Mouse (Mus musculus): ENCODE measurements around the gene Mogat2. TPM values are rescaled to one million over a fixed set of nuclear protein-coding genes. Genes with fewer than 3 reads are reported as not detected.

Gene Mogat2
- total RNA-seq, 4 experiments from 2014 or later: 0.25 to 1.5 (median 0.51) TPM

DNA sequence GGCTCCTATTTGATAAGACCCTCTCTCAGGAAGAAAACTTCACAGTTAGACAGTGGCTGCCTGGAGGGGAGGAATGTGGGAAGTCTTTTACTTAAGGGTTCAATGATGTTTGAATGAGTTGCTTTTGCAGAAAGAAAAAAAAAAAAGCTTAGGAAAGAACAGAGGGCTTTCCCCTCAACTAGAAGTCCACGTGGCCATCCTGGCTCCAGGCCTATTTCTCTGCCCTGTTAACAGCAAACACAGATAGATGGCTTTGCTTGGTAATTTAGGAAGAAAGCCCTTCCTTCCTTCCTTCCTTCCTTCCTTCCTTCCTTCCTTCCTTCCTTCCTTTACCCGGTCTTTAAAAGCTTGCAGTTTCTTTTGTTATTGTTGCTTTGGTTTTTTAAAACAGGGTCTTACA lies 3.5 kb downstream of the Mogat2 start:
- DNase-seq: no peak

DNA sequence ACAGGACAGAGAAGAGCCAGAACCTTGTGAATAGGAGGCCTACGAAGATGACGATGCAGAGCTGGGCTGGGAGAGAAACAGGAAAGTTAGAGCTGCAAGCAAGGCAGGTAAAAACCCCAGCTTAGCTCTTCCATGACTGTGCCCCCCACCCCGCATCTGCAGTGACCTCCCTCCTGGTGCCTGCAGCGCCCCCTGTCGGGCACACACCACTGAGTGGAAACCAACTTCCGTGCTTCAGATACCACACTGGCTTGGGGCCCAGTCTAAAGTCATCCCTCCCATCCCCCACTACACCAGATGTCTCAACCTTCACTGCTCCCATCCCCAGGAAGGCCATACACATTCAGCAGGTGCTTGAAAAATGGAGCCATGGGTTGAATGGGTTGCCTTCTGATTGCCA lies 5.8 kb downstream of the Mogat2 start:
- DNase-seq: no peak

DNA sequence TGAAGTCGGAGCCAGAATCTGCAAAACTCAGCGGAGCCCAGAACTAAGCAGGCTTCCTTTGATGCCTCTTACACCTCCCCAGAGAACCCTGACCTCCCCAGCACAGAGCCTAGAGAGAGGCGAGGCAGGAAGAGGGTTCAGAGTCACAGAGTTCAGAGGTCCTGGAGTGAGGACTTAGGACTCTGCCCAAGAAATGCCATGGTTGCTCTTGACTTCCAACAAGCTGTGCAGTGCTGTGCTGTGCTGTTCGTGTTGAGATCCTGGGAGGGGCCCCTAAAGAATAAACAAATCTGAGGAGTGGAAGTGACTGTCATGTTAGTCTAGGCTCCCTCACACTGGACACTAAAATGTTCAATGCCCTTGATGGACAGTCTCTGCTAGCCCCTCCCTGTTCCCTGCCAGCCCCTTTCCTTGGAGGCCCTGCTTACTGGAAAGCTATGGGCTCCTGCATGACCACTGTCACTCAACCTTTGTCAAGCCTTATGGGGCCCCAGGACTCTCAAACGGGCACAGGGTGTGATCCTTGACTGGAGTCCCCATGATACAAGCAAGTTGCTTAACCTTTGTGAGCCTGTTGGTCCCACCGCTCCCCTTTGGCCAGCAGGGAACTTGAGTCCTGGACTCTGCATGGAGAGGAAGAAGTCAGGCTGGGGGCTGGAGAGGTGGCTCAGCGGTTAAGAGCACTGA lies 8.2 kb downstream of the Mogat2 start:
- no peak for DNase-seq

DNA sequence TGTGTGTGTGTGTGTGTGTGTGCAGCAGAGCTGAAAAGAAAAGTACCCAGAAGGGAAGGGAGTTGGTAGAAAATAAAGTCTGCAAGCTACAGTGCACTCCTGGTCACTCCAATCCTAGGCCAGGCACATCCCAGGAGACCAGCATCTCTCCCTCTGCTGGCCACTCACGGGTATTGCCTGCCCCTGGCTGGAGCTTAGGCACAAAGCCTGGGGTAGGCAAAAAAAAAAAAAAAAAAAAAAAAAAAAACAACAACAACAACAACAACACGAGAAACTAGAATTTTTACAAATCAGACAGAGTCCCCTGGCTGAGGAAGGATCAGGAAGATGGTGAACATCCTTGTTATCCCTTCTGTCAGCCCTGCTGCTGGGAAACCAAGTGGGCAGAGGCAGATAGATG lies 9.0 kb downstream of the Mogat2 start:
- no peak for DNase-seq

DNA sequence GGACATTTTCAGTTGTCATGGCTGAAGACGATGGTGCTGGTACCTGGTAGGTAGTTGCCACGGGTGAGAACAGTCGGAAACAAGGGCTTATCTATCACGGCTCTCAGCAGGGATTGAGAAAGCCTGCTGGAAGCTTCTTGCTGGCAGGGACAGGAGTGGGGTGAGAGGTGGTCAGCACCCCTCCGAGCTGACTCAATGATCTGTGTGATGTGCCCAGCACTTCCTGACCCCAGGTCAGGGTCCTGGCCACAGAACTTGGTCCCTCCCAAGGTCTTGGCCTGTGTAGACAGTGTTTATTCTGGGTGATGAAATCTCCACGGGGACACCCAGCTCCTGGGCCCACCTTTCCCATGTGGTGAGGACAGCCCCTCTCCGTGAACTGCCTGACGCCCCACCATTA lies 9.6 kb downstream of the Mogat2 start:
- DNase-seq: no peak

DNA sequence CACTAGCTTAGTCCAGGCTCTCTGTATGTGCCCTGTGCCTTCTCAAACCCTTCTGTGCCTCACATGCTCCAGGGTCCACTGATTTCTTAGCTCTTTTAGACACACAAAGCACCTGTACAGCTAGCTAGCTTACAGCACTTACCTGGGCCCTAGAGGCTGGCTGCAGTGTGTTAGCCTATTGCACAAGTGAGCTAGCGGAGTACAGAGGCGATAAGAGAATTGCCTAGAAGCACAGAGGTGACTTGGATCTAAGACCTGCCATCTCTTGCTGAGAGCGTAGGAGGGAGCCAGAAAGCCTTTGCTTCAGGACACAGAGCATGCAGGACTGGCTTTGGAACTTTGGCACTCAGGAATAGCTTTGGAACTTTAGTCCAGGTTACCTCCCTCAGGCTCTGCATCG lies 11.2 kb downstream of the Mogat2 start:
- DNase-seq: no peak

DNA sequence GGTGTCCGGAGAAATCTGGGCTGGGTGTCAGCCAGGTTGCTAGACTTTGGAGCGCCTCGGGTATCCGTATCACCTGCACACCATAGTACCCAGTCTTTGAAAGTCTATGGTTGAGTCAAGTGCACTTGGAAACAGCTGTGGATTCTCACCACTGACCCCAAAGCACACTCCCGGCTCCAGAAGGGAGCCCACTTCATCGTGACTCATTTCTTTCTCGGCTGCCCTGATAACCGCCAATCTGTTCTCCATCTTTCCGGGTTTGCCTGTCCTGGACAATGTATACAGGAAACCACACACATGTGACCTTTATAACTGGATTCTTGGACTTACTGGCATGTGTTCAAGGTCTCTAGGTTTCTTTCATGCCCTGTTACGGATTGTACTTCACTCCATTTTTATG lies 11.8 kb downstream of the Mogat2 start:
- DNase-seq: no peak

DNA sequence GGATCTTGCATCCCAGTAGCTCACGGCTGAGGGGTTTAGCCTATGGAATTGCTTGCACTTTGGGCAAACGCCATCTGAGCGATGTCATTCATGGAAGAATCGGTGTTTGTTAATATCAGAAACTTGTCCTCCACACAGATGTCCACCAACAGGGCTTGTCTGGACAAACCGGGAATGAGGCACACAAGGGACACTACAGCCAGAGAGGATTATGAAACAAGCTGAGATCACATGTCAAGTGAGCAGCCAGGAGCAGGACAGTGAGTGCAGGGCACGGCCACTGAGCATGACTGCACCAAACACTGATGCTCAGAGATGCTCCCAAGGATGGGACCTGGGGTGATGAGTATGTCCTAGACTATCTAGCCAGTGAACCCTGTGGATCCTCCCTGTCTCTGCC lies 13.0 kb downstream of the Mogat2 start:
- DNase-seq: no peak

DNA sequence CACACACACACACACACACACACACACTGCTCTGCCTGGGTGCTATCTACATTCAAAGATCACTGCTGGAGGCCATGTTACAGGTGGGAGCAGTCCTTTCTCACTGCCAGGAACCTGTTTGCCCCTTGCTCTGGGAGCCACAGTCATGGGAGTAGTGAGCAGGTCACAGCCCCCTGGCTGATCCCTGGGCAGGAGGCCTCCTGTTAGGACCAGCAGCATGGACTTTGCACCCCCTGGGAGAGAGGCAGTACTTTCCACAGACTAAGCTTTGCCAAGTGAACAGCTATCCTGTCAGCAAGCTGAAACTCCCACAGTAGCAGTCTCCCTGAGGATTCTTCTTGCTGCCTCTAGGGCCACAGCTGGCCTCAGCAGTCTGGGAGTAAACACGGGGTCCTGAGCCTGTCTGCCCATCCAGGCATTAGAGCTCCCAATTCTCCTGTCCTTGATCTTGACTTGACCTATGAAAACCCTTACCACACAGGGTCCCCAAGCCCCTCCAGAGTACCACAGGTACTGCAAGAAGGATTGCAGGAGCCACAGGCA lies 13.7 kb downstream of the Mogat2 start:
- no peak for DNase-seq

DNA sequence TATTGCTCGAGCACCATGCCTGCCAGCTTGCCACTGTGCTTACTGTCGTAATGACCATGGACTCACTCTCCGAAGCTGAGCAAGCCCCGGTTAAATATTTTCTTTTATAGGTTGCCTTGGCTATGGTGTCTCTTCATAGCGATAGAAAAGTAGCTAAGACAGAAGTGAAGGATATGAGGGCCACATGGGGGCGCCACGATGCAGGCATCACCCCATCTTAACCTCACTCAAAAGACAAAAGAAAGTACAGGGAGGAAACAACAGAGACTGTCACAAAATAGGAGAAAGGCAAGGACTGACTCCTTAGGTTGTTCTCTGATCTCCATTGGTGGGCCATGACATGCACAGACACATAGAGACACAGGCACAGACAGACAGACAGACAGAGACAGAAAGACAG lies 14.2 kb downstream of the Mogat2 start:
- DNase-seq: no peak

DNA sequence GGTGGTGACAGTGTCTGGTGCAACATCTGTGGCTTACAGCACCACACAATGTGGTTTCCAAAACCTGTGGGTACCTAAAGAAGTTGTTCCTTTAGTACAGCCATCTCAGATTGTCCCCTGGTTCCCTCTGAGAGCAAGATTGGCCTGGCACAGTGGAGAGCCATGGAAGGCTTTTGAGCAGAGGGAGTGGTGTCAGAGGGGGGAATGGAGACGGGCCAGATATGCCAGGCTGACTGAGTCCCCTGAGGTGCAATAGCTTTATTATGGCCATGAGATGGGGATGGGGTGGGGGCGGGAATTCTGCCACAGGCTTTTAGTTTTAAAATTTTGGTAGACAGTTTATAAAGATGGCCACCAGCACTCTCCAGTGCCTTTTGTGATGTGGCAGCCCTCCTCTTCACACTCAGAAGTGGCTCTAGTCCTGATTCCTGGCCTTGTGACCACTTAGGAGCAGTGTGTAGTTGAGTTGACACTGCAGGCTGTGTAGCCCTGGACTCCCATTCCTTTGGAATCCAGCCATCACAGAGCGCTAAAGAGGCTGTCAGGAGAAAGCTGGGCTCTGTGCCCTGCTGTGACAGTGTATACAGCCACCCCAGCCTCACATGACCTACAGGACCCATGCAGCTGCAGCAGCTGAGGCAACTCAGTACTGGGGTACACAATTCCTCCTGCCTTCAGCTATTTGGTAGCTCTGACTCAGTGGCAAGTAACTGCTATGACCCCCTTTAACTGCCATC lies 20.9 kb downstream of the Mogat2 start:
- no peak for DNase-seq

DNA sequence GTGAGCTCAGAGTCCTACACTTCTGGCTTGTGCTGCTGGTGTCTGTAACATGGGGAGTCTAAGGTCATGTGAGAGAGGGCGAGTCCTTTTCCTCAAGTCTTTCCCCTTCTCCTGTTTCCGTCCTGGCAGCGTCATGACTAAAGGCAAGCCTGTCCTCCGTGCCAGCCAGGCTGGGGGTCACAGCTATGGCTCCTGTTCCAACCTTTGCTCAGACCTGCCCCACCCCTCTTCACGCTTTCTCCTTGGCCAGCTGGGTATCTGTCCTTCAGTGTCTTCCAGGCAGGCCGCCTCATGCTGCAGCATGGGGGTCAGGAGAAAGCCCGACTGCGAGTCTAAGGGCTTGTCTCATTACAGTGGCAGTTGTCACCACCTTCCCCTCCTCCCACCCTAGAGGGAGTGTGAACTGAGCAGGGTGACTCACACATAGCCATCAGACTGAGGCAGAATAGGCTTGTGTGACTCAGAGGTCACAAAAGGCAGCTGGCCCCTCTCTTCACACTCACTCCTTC lies 23.0 kb downstream of the Mogat2 start:
- DNase-seq: peak; percentile 65

DNA sequence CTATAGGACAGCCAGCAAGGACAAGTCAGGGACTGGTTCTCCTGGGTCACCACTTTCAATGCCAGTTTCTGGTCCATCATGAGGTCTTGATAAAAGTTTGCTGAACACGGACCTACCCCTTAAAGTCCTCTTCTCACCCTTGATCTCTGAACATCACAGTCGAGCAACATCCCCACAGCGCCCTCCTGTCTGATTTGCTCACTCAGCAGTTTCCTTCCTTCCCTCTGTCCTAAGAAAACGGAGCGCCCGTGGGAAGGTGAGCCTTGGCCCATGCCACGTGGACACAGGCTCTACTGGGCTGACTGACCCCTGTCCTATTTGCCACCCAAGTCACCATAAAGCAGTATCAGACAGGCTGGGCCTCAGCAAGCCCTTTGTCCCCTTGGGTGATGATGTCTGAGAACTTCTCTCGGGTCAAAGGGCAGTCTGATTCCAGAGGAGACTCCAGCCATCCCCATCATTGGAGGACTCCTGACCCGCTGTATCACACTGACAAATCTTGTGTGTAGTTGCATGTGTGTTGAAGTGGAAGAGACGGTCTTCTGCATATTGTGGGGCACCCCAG lies 23.7 kb downstream of the Mogat2 start:
- no peak for DNase-seq

DNA sequence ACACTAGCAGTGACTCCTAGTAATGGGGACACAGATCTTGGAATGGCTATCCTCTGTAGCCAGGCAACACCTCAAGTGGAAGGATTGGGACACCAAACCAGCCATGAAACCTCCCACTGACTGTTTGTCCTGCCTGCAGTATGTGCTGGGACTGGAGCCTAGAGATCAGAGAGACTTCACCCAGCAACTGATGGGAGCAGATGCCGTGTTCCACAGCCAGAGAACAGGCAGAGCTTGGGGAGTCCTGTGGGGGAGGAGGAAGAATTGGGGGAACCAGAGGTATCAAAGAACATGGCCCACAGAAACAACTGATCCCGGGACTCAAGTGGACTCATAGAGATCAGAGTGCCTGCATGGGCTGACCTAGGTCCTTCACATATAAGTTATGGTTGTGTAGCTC lies 24.7 kb downstream of the Mogat2 start:
- no peak for DNase-seq

DNA sequence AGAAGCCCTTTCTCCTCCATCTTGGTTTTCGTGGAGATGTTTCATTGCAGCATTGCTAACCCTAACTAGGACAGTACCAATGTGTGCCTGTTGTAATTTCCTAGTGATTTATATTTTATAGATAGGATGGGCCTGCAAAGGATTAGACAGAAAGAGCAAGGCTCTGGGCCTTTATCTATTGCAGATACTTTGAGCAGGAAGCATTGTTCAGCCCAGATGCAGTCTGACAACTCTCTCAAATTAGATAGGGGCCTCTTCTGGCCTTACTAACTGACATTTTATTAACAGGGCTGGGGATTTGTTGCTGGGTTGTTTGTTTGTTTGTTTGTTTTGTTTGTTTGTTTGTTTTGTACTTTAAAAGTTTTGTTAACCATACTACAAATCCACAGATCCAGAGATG lies 25.4 kb downstream of the Mogat2 start:
- DNase-seq: no peak

DNA sequence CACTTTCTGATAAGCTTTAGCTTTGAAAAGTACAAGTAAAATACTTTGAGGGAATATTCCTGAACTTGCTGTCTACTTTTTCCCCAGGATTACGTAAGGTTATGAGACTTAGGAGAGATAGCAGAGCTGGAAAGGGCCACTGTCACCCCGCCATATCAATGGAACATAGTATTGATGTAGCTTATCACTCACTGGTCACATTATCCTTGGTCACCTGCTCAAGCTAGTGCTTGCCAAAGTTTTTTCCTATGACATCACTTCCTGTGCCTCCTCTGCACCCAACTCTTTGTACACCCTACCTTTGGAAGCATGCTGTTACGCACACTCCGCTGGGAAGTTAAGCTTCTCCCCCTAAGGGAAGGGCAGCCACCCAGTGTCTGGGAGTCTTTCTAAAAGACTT lies 29.7 kb downstream of the Mogat2 start:
- no peak for DNase-seq

DNA sequence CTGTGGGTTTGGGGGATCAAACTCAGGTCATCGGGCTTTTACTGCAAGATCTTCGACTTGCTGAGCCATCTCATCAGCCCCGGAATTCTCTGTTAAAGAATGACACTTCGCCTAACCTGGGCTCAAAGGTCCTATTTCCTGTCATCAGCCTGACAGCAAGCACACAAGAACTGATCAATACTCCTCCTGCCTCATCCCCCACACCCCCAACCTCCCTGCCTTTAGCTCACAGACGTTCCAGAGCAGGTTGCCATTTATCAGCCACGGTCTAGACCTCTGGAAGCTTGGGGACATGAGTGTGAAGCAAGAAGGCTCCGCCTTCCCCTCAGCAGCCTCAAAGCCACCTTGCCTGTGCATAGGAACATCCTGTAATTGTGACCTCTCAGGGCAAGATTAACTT lies 32.1 kb downstream of the Mogat2 start:
- no peak for DNase-seq

DNA sequence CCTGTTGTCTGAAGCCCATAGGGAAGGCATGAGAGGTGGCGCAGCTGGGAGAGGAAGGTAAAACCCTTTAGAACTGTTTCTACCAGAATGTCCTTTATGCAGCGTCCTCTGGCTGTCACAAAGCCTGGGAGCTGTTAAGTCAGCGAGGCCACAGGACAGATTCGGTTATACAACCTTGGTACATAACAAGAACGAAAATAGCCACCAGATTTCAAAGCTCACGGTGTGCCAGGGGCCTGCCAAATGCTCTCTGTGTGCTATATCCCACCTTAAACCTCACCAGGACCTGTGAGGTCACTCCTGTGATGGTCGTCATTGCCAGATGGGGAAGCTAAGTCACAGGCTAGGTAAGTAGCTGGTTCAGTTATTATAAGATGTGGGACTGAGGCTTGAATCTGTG lies 36.3 kb downstream of the Mogat2 start:
- no peak for DNase-seq

DNA sequence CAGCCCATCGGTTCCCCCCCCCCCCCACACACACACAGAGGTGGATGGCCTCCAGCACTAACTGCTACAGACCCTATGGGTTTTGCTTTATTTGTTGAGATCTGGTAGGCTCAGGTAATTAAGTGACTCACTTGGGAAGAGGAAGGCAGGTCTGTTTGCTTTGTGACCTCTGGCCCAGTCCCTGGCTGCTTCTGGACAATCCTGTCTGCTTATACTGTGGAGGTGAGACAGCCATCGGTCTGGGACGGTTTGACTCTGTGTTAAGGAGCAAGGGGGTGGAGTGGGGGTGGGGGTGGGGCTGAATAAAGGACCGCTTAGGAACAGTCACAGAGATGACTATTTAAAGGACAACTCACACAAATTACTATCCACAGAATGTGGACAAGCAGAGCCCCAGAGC lies 38.1 kb downstream of the Mogat2 start:
- no peak for DNase-seq

DNA sequence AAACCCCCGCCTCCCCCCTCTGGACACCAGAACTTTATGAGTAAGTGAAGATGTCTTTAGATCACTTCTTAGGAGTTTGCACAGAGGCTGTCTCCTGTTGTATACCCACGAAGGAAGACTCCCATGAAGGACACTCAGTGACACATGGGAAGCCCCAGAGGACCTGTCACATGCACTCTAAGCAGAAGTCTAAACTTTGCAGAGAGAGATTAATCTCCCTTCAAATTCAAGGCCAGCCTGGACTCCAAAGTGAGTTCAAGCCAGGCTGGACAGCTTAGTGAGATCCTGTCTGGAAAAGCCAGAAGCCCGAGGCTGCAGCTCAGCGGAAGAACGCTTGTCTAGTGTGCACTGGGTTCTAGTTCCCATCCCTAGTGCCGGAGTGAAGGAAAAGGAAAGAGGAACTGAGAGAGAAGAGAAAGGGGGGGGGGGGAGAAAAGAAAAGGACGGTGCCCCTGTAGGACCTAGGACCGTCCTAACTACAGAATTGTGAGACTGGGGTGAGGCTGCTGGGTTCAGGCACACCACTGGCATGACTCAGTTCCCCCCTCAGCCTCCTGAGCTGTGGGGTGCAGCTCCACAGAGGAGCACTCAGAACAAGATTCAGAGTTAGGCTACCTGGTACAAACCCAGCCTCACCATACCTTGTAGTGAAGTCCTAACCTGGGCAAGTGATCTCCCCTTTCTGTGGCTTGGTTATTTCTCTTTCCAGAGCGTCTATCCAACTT lies 38.8 kb downstream of the Mogat2 start:
- peak; percentile 68 for DNase-seq

DNA sequence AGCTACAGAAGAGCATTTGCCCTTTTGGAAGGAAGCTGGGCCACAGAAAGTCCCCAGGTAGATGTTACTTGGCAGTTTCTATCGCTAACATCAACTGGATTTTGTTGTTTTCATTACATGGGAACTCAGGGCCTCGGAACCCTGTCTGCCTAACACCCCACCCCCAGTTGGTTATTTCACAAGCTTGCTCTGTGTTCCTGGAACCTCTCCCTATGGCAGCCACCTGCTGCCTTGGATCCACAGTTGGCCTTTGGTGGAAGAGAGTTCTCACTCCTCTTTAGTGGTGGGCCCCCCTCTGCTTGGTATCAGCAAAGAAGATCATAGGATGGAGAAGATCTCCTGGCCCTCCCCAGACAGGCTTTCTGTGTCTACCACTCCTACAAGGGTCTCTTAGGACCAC lies 39.6 kb downstream of the Mogat2 start:
- DNase-seq: no peak

DNA sequence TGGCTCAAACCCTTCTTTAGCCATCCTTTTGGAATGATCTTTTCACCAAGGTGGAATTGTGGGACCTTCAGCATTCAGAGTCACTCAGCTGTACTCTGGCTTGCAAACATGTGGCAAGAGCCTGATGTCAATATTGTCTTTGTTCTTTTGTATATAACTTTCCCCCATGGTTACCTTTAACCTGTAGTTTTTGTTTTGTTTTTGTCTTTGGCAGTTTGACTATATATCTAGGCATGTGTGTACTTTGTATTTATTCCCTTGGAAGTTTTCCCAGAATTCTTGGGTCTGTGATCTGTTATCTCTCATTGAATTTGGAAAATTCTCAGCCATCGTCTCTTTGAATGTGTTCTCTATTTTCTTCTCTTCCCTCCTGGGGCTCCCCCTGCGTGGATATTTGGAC lies 43.9 kb downstream of the Mogat2 start:
- DNase-seq: no peak

DNA sequence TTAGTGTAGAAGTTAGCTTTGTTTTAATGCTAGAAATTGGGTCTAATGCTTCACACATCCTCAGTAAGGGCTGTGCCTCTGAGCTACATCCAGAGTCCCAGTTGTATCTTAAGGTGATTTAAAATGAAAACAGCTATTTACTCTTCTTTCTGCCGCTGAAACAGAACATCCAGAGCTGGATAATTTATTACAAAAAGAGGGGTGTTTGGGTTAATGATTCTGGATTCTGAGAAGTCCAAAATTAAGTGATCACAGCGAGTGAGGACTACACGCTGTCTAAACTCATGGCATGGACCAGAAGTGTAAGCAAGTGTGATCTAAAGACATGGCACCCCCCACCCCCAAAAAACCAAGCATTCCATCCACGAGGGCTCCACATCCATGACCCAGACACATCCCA lies 44.5 kb downstream of the Mogat2 start:
- no peak for DNase-seq

Measured in adrenal gland, adult 8-10 months (tissue).